Mouse (Mus musculus) cerebellum, adult 2 months (tissue): ENCODE results near the gene Hmcn2.

Experiments
- CTCF ChIP-seq: fragments of 200-500 bp; IDR thresholded peaks from 2 replicates; pipeline ENCODE4 v1.5.1; 2011; ENCODE audit warnings: low read depth, mild to moderate bottlenecking, control low read depth, low read length, moderate library complexity, borderline replicate concordance; ENCODE audit not compliant: insufficient read depth
- POLR2A ChIP-seq: fragments of 200-500 bp; IDR thresholded peaks from 2 replicates; pipeline ENCODE4 v1.6.1; 2011; ENCODE audit warnings: low read length, control low read depth, borderline replicate concordance; ENCODE audit not compliant: insufficient read depth

DNA sequence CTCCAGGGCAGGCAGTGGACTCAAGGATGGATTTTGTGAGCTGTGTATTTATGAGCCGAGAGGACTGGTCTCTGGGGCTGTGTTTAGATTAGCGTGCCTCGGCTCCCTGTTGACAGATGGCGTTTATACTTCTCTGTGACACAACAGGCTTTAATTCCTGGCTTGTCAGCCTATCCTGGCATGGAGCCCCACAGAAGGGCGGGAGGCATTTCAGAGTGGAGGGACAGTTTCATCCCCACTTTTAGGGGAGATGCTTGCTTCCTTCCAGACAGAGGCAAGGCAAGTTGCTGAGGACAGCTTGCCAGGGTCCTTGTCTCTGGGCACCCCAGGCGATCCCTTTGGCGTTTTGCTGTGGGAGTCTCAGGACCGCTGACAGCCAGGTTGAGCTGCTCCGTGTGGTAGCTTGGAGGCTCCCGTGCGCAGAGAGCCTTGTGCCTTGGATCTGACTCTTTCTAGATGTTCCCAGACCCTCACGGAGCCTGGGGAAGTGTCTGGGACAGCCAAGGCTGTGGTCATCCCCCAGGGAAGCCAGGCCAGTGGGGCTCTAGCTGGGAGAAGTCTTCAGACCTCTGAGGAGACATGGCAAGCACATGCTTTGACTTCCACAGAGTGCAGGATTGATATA, 23.6 kb downstream of the Hmcn2 start:
- TF ChIP-seq CTCF, result no peak
- no peak for TF ChIP-seq POLR2A
